Mouse (Mus musculus): ENCODE results near the gene Rbm20. TPM values are rescaled to one million over a fixed set of nuclear protein-coding genes. Genes with fewer than 3 reads are reported as not detected.

The Rbm20 gene
- polyA plus RNA-seq, 1 experiment from 2014 or later: 0.52 TPM

GRCm38 (mm10) chr19:53888331-53888730, 211.2 kb downstream of the Rbm20 start:
- H3K4me2 ChIP-seq (replicated peaks; ENCODE audit: low read depth): no peak overlapping the region
- no peak overlapping the region for H3K9ac ChIP-seq (ENCODE audit: low read depth, low read length)
- no peaks in the 10 kb centered on the region for H3K9me3 ChIP-seq (ENCODE audit: control insufficient read depth)
- H3K4me1 ChIP-seq (replicated peaks; ENCODE audit: control insufficient read depth, insufficient read depth, low read length): peaks cover 21% of the 10 kb centered on the region; the same call in 1 of the 2 replicates
- H3K36me3 ChIP-seq (ENCODE audit: control insufficient read depth, insufficient read depth): no peaks in the 10 kb centered on the region
- 65% methylated on average over 9 of the region's 9 CpGs for WGBS
- no peak for TF ChIP-seq CTCF (IDR thresholded peaks at IDR 0.05; ENCODE audit: low read depth)
- ATAC-seq: no peak
- H3K27me3 ChIP-seq (replicated peaks; ENCODE audit: control insufficient read depth, insufficient read depth, low read length): no peaks in the 10 kb centered on the region
- H3K27ac ChIP-seq (ENCODE audit: low read depth, low read length): no peak overlapping the region
- H3K4me3 ChIP-seq (ENCODE audit: low read depth, low read length): no peak overlapping the region

- Histone ChIP-seq H3K9me3 (ENCODE audit: control insufficient read depth) (no peaks in the 10 kb centered on the region), H3K4me1 (replicated peaks; ENCODE audit: control insufficient read depth, insufficient read depth, low read length) (peaks cover 33% of the 10 kb centered on the region)
- WGBS: 38% methylated on average over 5 of the region's 5 CpGs
Measured at GRCm38 (mm10) chr19:53889555-53889954, 212.4 kb downstream of the Rbm20 start.

GRCm38 (mm10) chr19:53890274-53890673, 213.2 kb downstream of the Rbm20 start:
- no peak overlapping the region for H3K4me3 ChIP-seq (ENCODE audit: low read depth, low read length)
- no peaks in the 10 kb centered on the region for H3K27me3 ChIP-seq (replicated peaks; ENCODE audit: control insufficient read depth, insufficient read depth, low read length)
- H3K9ac ChIP-seq (ENCODE audit: low read depth, low read length): no peak overlapping the region
- no peak overlapping the region for H3K4me2 ChIP-seq (replicated peaks; ENCODE audit: low read depth)
- 48% methylated on average over 5 of the region's 5 CpGs for WGBS
- no peaks in the 10 kb centered on the region for H3K9me3 ChIP-seq (ENCODE audit: control insufficient read depth)
- no peak for TF ChIP-seq CTCF (IDR thresholded peaks at IDR 0.05; ENCODE audit: low read depth)
- peaks cover 37% of the 10 kb centered on the region for H3K4me1 ChIP-seq (replicated peaks; ENCODE audit: control insufficient read depth, insufficient read depth, low read length)
- peak overlapping the region; percentile 84 for H3K27ac ChIP-seq (ENCODE audit: low read depth, low read length)
- no peak for ATAC-seq
- no peaks in the 10 kb centered on the region for H3K36me3 ChIP-seq (ENCODE audit: control insufficient read depth, insufficient read depth)

More at GRCm38 (mm10) chr19:53889555-53889954, 212.4 kb downstream of the Rbm20 start:
- Histone ChIP-seq H3K9ac (ENCODE audit: low read depth, low read length) (no peak overlapping the region), H3K27me3 (replicated peaks; ENCODE audit: control insufficient read depth, insufficient read depth, low read length) (no peaks in the 10 kb centered on the region), H3K4me3 (ENCODE audit: low read depth, low read length) (no peak overlapping the region), H3K36me3 (ENCODE audit: control insufficient read depth, insufficient read depth) (no peaks in the 10 kb centered on the region), H3K27ac (ENCODE audit: low read depth, low read length) (no peak overlapping the region), H3K4me2 (replicated peaks; ENCODE audit: low read depth) (no peak overlapping the region)
- no peak for TF ChIP-seq CTCF (IDR thresholded peaks at IDR 0.05; ENCODE audit: low read depth)
- ATAC-seq: no peak

DNA sequence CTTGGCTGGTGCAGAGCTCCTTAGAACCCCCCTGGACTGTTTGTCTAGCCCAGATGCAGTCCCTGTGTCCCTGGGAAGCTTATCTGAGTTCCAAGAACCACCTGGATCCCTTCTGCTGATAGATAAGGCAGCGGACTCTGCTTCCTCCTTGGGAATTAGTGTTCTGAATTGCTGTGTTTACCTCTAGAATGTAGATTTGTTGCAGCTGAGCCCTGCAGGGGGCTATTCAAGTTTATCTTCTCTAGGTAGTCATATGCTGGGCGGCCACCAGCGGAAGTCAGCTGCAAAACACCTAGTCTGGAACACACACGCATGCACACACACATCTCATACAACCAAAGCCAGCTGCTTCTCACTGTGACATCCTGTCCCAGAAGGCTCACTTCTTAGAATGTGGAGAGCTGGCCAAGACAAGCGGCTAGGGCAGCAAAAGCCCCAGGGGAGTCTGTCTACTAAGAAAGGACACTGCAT, 213.7 kb downstream of the Rbm20 start:
- Histone ChIP-seq H3K27ac (ENCODE audit: low read depth, low read length) (peak overlapping the region; percentile 84), H3K4me3 (ENCODE audit: low read depth, low read length) (no peak overlapping the region), H3K9ac (ENCODE audit: low read depth, low read length) (no peak overlapping the region), H3K9me3 (ENCODE audit: control insufficient read depth) (no peaks in the 10 kb centered on the region), H3K36me3 (ENCODE audit: control insufficient read depth, insufficient read depth) (no peaks in the 10 kb centered on the region), H3K27me3 (replicated peaks; ENCODE audit: control insufficient read depth, insufficient read depth, low read length) (no peaks in the 10 kb centered on the region), H3K4me1 (replicated peaks; ENCODE audit: control insufficient read depth, insufficient read depth, low read length) (peaks cover 37% of the 10 kb centered on the region), H3K4me2 (replicated peaks; ENCODE audit: low read depth) (no peak overlapping the region)
- 23% methylated on average over 5 of the region's 5 CpGs for WGBS
- ATAC-seq: peak; percentile 63
- peak; percentile 56 for TF ChIP-seq CTCF (IDR thresholded peaks at IDR 0.05; ENCODE audit: low read depth)

DNA sequence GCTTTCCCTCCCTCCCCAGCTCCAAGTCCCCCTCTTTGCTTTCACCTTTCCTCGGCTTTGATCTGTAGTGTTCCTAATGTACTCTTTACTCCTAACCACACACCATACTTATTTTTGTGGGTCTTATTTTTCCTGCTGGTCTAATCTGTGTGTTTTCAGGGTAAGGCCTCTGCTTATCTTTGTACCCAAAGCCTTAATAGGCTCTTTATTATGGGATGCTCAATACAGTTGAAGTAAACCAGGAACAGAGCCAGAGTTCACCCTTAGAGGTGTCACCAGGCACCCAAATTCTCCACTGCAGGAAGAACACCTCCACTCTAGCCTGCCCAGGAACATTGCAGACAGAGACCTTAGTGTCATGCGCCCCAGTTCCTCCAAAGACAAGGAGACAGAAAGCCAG, 214.5 kb downstream of the Rbm20 start:
- peak; percentile 7; the same call in 1 of the 2 replicates for ATAC-seq
- no peak overlapping the region for H3K4me3 ChIP-seq (ENCODE audit: low read depth, low read length)
- TF ChIP-seq CTCF (IDR thresholded peaks at IDR 0.05; ENCODE audit: low read depth): no peak
- no peaks in the 10 kb centered on the region for H3K9me3 ChIP-seq (ENCODE audit: control insufficient read depth)
- H3K27ac ChIP-seq (ENCODE audit: low read depth, low read length): peak overlapping the region; percentile 84
- H3K4me2 ChIP-seq (replicated peaks; ENCODE audit: low read depth): no peak overlapping the region
- peaks cover 37% of the 10 kb centered on the region for H3K4me1 ChIP-seq (replicated peaks; ENCODE audit: control insufficient read depth, insufficient read depth, low read length)
- WGBS: 62% methylated on average over 2 of the region's 2 CpGs
- H3K27me3 ChIP-seq (replicated peaks; ENCODE audit: control insufficient read depth, insufficient read depth, low read length): no peaks in the 10 kb centered on the region
- no peak overlapping the region for H3K9ac ChIP-seq (ENCODE audit: low read depth, low read length)
- no peaks in the 10 kb centered on the region for H3K36me3 ChIP-seq (ENCODE audit: control insufficient read depth, insufficient read depth)

- peak within 1 kb of the TSS; percentile 17; the same call in 1 of the 2 replicates for H3K4me2 ChIP-seq (replicated peaks; ENCODE audit: low read depth)
- peaks cover 41% of the 10 kb centered on the region for H3K4me1 ChIP-seq (replicated peaks; ENCODE audit: control insufficient read depth, insufficient read depth, low read length)
- no peaks in the 10 kb centered on the region for H3K9me3 ChIP-seq (ENCODE audit: control insufficient read depth)
- H3K4me3 ChIP-seq (ENCODE audit: low read depth, low read length): no peak within 1 kb of the TSS
- no peaks in the 10 kb centered on the region for H3K27me3 ChIP-seq (replicated peaks; ENCODE audit: control insufficient read depth, insufficient read depth, low read length)
- peak within 1 kb of the TSS; percentile 84 for H3K27ac ChIP-seq (ENCODE audit: low read depth, low read length)
- TF ChIP-seq CTCF (IDR thresholded peaks at IDR 0.05; ENCODE audit: low read depth): no peak
- ATAC-seq: no peak
- no peak within 1 kb of the TSS; the same call in 1 of the 2 replicates for H3K9ac ChIP-seq (ENCODE audit: low read depth, low read length)
- WGBS: 30% methylated on average over 3 of the region's 3 CpGs
- no peaks in the 10 kb centered on the region for H3K36me3 ChIP-seq (ENCODE audit: control insufficient read depth, insufficient read depth)
Measured at GRCm38 (mm10) chr19:53892061-53892460, 215.0 kb downstream of the Rbm20 start, which contains the start of gene Pdcd4. Gene Pdcd4 (plus strand): TSS chr19:53892231.
